Mouse (Mus musculus) Muller cell, postnatal 12 days (primary cell): ENCODE measurements around the gene Apba2.
A peak's percentile ranks its signal among the peaks of the same experiment; 100 is the strongest.

ENCODE experiments used
- DNase-seq: peaks from one replicate; pipeline ENCODE4 v3.0.0-alpha.2; 2015; ENCODE audit errors: inconsistent ontology term

Apba2 gene

DNA sequence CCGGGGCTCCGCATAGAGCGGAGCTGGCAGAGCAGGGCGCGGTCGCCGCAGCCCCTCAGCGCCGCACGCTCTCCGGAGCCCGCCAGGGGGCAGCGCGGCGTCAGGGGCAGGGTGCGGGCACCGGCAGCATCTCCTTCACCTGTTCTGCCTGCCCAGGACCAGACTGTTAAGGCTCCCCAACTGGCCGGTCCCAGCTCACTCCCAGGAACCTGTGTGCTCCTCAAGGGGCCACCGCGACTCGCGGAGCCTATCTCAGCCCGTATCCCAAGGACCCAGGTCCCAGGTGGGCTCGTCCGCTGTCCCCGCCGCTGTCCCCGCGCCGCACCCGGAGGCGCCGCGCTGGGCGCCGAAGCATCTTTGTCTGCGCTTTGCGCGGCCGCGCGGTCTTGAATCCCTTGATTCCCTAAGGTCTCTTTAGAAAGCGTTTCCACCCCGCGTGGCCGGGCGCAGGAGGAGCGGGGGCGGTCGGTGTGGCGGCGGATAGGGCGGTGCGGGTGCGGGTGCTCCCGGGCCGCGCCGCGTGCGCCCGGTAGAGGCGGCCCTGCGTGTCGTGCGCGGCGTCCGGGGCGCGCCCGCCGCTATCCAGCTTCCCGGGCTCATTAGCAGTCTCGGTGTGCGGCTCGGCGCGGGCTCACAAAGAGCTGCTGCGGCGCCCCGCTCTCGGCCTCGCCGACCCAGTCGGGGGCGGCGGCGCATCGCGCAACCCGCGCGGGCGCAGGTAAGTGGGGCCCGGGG lies at the start of gene Apba2:
TSS of gene Apba2 (plus strand) at position 171 of the 735 bp plus-strand sequence.
- DNase-seq, result peak; percentile 55

DNA sequence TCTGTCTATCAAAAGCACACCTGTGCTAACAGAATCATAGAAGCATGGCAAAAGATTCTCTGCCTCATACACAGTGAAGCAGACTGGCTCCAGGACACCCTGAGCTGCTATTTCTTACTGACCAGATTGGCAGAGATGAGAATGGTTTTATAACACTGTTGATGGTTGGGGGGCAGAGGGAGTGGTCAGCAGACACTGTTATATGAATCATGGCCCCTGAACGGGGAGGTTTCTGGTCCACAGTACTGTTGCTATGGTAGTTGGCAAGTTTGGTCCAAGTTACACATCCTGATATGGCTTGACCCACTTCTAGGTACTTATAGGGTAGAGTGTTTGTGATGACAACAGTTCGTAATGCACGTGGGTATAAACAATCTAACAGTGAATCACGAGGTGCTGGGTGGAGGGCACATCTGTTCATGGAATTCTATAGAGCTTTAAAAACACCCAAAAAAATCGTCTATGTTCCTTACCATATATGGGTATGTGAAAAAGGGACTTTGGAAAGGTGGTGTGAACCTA lies 49.6 kb upstream of the Apba2 start:
- no peak for DNase-seq

DNA sequence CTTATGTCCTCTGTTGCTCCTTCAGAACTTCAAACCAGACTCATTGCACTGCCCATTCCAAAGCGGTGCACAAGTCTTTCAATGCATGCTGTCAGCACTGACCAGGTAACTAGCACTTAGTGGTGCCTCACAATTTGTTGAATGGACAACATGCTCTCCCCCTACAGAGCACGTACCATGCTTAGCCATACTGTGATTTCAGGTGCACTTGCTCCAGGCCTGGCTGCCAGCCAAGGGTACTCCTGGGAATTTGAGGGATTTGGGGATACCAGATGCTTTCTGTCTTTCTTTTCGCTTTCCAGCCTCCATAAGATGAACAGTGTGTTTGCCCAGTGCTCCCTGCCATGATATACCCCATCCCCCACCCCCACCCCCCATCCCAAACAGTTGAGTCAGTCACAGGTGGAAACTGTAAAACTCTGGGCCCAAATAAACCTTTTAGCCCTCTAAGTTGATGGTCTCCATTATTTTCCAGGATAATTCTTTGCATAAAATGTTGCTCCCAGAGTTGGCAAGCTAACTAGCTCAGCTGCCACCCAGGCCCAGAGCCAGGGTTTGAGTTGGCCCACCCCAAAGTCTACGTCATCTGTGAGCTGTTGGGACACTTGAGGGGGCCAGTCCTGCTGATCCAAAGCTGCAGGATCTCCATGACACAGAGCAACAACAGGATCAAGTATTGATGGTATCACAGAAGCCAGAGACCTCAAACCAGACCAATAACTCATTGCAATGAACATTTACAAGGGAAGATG lies 48.9 kb upstream of the Apba2 start:
- DNase-seq, result no peak

DNA sequence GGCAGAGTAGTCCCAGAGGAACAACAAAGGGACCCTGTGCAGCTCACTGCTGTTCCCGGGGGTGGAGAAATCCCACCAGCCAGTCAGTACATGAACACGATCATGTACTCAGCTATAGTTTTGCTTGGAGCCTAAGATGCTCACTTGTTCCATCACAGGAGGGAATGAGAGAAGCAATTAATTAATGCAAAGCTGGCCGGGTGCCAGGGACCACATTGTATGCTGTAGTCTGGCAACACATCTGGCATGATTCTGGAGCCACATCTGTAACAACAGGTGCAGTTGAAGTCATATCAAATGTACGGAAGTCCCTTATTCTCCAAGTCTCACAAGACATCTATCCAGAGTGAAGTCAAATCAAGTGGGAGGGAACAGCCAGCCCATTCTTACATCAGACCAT lies 45.3 kb upstream of the Apba2 start:
- no peak for DNase-seq

DNA sequence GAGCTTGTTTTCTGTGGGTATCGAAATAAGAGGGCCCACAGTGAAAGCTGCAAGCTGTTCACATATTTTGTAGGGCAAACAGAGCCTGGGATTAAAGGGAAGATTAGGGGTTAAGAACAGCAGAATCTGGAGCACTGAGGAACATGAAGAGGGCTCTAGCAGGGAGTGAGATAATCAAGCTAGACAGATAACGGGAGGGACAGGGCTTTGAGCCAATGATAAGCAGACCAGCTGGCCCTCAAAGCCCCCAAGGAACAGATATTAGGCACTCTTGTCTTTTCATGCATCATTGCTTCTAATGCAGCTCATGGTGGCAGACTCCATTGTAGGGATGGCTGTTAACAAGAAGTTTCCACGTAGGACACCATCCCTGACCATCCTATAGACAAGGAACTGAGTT lies 44.8 kb upstream of the Apba2 start:
- no peak for DNase-seq

DNA sequence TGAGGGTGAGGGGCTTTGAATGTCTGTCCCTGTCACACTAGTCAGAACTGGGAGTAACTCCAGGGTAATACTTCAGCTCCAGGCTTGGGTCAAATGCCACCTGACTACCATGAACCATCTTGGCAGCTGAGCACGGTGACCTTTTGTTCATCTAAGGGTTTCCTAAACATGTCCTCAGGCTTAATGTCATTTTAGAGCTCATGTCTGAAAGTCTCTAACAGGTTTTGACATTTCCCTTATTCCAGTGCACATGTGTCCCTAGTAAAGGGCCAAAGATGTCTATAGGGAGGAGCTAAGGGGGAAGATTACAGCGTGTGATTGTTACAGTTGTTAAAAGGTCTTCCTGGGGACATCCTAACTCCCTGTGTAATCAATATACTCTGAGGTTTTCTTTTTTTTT lies 43.7 kb upstream of the Apba2 start:
- DNase-seq, result no peak

DNA sequence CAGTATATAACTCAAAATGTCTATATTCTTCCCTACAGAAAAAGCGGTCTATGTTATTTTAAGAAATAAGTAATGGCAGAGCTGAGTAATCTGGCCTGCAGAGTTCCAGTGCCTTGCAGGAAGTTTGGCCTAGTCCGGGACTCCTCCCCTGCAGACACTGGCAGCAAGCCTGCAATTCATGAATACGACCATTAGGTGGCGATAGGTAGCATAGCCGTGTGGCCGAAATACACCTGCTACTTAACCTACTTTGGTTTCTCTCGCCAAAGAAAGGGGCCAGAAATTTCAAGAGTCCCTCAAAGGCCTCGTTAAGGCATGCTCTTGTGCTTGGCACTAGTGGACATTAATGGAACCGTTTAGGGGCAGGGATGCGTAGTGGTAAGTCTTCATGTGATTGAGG lies 4.1 kb upstream of the Apba2 start:
- no peak for DNase-seq

DNA sequence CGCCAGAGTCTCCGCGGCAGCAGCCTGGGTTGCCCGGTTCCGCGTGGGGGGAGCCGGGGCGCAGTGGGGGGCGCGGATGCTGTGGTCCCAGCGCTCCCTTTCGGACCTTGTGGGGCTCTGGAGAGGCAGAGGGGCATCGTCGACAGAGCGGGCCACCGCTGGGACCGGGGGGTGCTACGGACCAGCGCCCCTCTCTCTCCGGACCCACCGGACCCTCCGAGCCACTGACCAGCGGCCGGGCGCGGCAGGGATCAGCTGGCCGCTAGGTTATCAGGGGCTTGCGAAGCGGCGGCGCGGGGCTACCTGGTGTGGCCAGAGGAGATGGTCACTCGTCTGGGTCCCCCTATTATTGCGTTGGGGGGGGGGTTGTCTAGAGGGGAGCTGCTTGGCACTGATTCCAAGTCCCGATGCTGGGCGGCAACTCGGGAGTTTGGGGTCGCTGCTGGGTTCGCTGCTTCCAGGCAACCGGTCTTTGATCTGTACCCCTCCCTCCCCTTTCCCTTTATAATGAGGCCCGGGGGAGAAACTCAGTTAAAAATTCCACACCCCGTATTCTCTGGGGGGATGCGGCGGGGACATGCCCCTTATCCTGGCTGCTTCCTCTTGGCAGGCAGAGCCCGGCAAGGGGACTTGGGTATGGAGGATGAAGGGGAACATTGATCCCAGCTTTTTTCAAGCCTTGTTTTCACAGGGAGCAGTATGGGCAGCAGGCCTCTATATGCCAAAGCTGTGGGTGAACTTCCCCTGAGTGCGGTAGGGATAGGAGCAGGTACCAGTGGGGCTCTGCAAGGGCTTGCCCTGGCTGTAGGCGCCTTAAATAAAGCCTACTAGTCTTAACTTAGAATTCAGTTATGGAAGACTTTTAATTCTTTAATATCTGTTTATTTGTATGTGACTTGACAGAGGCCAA lies 1.0 kb downstream of the Apba2 start:
- no peak for DNase-seq

DNA sequence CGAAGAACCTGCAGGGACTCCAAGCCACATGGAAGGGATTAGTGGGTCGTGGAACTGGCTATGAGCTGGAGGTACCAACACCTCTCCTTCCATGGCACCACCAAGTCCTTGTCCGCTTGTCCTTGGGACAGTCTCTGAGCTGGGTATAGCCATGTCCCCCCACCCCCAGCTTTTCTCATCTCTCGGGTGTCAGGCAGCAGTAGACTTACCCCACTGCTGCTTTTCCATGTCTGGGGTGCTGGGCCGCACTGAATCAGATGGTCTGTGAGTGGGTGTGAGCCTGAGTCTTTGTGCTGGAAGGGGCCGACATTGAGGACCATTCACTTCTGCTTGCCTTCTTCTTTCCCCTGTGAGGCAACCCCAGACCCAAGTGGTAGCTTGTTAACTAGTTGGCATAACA lies 2.1 kb downstream of the Apba2 start:
- DNase-seq, result no peak

DNA sequence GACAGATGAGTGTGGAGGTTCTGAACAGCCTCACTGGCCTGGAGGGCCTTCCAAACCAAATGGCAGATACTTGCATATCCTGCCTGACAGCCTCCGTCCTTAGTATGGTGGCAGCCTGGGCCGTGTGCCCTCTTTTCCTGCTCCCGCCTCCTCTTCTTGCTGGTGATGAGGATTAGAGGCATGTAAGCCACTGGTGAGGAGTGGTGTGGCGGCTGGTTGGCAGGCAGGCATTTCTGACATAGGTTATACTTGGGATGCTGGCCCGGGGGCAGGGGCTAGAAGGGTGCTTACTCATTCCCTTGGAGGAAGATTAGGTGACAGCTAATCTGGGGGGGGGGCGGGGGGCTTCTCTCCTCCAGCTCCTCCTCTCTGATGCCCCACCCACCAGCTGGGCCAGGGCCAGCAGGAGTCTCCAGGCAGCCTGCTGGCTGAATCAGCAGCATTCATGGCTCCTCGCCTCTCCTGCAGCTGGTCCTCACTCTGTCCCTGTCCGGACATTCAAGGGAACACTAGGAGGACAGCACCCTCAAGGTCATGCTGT lies 3.3 kb downstream of the Apba2 start:
- DNase-seq, result peak; percentile 59

DNA sequence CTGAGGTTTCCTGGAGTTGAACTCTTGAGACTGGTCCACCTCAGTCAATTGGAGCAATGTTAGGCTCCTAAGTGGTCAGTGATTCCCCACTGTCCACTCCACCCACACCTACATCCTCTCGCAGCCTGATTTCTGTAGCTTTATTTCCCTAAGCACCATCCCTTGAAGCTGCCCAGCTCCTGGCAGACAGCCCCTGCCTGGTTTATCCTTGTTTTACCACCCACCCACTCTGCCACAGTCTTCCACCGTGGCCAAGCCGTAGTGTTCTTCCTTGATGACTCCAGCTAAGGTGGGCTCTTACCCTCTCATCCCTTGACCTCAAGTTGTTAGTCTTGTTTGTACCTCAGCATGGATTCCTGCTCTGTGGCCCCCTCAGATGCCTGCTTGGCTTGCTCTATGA lies 4.1 kb downstream of the Apba2 start:
- no peak for DNase-seq

DNA sequence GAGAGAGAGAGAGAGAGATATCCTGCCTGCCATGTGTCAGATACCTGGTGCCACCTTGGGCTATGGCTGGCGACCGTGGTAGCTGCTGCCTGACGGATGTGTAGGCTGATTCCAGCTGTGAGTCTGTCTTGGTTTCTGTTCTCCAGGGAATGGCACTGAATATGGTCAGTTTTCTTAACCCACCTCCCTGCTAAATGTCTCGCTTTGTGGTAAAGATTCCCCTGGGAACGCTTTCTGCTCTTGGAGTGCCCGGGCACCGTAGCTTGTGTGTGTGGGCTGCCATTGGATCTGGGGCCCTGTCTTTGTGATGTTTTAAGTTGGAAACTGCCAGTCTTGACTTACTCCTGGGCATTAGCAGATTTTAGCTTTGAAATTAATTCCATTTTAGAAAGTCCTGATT lies 7.3 kb downstream of the Apba2 start:
- DNase-seq, result no peak

DNA sequence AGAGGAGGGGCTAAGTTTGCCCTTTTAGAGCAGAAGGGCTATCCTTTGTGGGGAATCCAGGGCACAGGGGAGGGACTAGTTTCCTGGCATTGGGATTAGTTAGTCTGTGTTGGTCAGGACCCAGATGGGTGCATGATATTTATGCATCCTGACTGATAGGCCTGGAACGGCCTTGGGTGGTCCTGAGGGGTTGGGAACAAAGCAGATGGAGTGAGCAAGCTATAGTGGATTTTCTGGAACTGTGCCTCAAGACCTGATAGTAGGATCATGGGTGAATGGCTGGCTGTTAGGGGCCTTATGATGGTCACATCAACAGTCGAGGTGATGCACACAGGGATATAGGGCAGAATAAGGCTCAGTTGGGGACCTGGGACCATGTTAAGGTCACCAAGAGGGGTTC lies 8.4 kb downstream of the Apba2 start:
- no peak for DNase-seq

DNA sequence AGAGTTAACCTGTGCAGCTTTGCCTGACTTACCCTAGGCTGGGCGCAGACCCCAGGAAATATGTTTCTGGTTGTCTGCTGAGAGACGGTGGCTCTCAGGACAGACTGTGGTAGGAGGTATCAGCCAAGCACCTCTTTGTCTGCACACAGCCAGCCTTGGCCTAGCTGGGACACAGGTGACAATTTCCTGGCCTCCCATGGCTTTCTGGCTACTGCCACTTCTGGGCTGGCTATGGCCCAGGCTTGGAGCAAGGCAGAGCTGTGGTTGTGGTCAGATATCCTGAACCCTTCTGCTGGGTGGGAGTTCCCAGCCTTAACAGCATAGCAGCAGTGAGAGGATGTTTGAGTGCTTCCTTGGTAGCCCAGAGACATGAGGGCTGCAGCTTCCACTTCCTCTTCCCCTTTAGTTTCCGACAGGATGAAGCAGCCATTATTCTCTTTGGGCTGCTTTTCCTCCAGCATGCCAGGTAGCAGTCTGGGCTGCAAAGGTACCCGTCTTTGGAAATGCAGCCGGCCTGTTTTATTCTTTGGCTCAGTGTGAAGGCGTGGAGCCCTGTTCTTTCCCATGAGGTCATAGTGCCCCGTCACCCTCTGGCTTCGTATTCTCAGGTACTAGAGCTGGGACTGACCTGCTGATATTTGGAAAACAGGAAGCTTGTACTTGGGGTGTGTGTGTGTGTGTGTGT lies 9.2 kb downstream of the Apba2 start:
- no peak for DNase-seq

DNA sequence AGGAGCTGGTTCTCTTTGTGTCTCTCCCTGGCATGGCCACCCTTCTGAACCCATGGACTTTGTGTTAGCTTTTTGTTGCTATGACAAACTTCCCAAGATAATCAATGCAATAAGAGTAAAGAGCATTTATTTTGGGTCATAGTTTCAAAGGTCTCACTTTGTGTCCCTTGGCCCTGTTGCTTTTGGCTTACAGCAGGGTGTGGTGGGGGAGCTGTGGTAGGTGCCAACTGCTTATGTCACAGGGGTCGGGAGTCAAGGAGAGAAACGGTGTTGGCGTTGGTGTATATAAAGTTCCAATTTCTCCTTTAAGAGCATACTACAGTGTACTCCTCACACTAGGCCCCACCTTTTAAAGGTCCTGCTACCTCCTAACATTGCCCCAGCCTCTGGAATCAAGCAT lies 12.1 kb downstream of the Apba2 start:
- no peak for DNase-seq

DNA sequence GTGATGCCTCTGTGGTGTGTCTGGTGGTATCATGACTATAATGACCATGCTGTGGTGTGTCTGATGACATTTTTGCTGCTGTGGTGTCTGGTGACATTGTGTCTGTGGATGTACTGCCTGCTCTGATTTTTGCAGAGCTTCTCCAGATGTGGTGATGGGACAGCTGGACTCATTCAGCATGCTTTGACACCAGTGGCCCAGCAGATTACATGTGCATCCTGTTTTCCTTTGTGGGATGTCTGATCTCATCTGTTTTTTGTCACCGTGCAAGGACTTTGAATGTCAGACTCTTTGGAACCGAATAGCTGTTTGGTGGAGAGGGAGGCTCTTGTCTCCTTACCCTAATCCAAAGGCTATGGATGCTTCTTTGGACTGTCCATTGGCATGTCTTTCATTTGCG lies 13.8 kb downstream of the Apba2 start:
- DNase-seq, result no peak

DNA sequence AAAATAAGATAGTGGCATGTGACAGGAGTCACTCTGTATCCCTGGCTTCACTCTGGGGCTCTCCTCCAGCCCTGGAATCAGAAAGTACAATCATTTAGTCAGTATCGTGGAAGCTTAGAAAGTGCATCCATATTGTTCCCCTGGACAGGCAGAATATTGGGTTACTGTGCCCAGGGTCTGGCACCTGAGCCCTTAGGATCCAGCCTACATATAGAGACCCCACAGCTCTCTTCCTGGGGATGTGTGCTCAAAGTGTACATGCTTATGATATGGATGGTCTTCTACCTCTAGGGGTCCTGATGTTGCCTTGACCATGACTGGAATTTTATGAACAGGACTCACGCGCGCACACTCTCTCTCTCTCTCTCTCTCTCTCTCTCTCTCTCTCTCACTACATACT lies 14.4 kb downstream of the Apba2 start:
- DNase-seq, result no peak

DNA sequence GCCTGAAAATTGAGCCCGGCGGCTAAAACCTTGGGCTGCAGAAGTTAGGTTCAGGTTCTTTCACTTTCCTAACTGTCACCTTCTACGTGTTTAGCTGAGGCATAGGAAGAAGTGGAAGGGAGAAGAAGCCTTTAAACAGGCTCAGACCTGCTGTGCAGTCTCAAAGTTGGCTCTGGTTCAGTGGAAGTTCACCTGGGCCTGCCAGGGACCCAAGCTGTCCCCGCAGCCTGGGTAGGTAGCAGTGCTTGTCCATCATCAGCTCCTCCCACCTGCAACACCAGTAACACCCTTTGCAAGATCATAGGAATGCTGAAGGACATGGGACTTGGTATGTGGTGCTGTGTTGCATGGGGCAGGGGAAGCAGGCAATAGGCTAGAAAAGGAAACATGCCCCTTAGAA lies 17.6 kb downstream of the Apba2 start:
- DNase-seq, result no peak

DNA sequence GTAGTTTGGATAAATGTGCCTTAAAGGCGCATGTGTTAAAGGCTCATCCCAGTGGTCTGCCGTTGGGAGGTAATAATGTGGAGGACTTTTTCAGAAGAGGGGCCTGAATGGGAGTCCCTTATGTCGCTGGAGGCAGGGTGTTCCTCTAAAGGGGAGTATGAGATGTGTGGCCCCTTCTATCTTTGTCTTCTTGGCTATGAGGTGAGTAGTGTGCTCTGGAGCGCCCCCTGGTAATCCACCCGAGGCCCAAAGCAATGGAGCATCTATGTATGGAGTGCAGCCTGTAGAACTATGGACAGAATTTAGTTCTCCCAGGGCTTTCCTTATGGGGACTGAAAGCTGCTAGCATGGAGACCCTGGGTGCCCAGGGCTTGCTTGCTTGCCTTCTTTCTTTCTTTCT lies 18.0 kb downstream of the Apba2 start:
- no peak for DNase-seq

DNA sequence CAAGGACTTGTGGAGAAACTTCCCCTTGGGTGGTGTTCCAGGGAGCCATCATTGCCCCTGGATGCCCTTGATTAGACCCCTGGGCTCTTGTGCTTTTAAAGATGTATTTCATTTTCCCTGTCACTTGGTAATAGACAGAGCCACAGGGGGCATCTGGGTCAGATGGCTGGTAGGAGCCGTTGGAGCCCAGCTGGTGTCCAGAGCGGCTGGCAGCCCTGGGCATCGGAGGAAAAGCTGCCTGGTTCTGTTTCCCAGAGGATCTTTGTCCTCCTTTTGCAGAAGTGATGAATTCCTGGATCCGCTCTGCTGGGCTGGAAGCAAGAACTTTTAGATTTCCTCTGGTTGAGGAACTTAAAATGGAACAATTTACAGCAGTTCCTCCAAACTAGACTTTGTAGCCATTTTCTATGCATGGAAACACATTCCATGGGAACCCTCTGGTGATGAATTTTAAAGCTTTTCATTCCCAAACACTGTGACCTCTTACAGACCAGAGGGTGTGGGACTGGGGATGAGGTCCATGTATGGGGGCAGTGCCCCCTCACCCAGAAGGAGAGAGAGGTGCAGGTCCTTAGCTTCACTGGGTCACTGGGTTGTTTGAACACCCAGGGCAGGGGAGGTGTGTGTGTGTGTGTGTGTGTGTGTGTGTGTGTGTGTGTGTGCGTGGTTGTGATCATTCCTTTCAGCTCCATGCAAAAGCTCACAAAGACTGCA lies 20.3 kb downstream of the Apba2 start:
- DNase-seq, result no peak

DNA sequence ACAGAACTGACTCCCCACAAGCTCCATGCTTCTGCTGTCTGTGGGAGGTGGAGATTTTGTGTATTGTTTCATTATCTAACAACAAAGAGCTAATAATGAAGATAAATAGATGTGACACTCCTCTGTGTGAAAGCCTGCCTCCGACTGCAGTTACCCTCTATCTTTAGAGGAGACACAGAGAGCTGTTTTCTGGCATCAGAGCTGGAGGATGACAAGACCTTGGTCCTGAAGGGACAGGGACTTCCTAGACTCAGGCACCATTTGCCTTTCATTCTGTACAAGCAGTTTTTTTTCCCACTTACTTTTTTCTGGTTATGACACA lies 20.9 kb downstream of the Apba2 start:
- peak; percentile 9 for DNase-seq
